Mouse (Mus musculus): ENCODE data around the gene Haus4. TPM values are rescaled to one million over a fixed set of nuclear protein-coding genes. Genes with fewer than 3 reads are reported as not detected.
A peak's percentile ranks its signal among the peaks of the same experiment; 100 is the strongest.

The Haus4 gene
- total RNA-seq (2014; rRNA removed), result 19.1 and 28.9 TPM in 2 replicates
- 21.2 and 23.8 TPM in 2 replicates for polyA plus RNA-seq (2015; fragmentation: Nextera tagmentation; extraction: Ambion mirVana)

DNA sequence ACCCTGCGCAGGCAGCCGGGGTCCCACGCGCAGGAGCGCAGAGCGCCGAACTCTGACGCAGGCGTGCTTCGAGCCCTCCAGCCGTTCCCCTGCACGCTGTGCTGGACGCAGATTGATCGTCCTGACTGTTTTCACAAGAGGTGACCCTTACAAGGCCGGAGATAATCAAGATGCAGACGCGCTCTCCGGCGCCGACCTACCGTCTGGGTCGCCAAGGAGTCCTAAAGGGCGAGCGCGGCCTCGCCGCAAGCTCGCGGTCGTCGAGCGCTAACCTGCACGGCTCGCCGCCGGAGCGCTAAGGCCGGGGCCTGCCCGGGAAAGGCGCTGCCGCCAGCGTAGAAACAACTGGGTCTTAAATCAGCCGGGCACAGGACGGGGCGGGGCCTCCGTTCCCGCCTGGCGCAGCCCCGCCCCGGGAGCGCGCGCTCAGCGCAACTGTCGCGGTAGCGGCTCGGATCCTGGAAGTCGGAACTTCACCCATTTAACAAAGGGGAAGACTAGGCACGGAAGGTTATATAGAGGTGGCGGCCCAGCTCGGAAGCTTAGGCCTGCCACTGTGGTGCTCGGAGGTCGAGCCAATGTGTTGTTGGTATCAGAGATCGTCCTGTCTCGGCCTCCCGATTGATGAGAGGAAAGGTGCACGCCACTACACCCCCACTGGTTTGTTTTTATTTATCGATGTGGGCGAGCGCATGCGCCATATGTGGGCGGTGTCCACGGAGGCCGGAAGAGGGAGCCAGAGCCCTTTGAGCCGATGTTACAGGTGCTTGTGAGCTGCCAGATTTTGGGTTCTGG is at the start of gene Haus4:
Gene Haus4 (minus strand): TSS at position 642 of the 795 bp plus-strand sequence.
- H3K9ac ChIP-seq (replicated peaks; ENCODE audit: low read length), result peak within 1 kb of the TSS; percentile 67
- no peaks in the 10 kb centered on the region for H3K4me1 ChIP-seq (ENCODE audit: insufficient read depth, low read length)
- no peaks in the 10 kb centered on the region for H3K9me3 ChIP-seq (ENCODE audit: low read length)
- no peaks in the 10 kb centered on the region for H3K27me3 ChIP-seq (ENCODE audit: insufficient read depth, low read length)
- TF ChIP-seq CTCF (IDR thresholded peaks at IDR 0.05; ENCODE audit: low read depth), result peak; percentile 79
- H3K4me3 ChIP-seq (ENCODE audit: low read length), result peak within 1 kb of the TSS; percentile 63
- DNase-seq (ENCODE audit: low spot score) (peak; percentile 89), ATAC-seq (peak; percentile 95)
- H3K4me2 ChIP-seq (ENCODE audit: low read depth, low read length), result peak within 1 kb of the TSS; percentile 82
- peaks cover 6% of the 10 kb centered on the region; the same call in 1 of the 2 replicates for H3K36me3 ChIP-seq (ENCODE audit: insufficient read depth, low read length)
- peak within 1 kb of the TSS; percentile 78 for H3K27ac ChIP-seq
- WGBS, result under 1% methylated on average over 76 of the region's 76 CpGs

DNA sequence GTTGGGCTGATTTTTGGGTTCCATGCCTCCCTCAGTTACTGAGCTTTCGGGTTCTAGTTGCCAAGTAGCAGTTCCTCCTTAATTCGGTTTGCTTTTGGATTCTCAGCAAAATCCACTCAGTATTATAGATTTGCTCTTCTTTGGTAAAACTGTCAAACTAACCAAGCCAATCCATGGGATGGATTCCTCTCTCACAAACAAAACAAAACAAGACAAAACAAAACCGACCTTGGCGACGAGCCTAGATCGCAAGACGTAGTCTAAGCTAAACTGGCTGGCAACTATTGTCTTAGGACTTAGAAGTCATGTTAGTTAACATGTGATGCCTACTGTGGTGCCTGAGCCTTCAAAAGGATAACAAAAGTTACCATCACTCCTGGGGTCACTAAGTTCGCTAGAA is 49.3 kb upstream of the Haus4 start:
- TF ChIP-seq CTCF (IDR thresholded peaks at IDR 0.05; ENCODE audit: low read depth), result no peak
- H3K27me3 ChIP-seq (ENCODE audit: insufficient read depth, low read length), result no peaks in the 10 kb centered on the region
- H3K9ac ChIP-seq (replicated peaks; ENCODE audit: low read length), result no peak overlapping the region; the same call in 1 of the 2 replicates
- H3K4me3 ChIP-seq (ENCODE audit: low read length), result peak overlapping the region; percentile 57
- peak overlapping the region; percentile 93 for H3K27ac ChIP-seq
- H3K4me2 ChIP-seq (ENCODE audit: low read depth, low read length), result peak overlapping the region; percentile 53
- 80% methylated on average over 8 of the region's 8 CpGs for WGBS
- no peaks in the 10 kb centered on the region for H3K9me3 ChIP-seq (ENCODE audit: low read length)
- ATAC-seq, result no peak
- H3K4me1 ChIP-seq (ENCODE audit: insufficient read depth, low read length), result no peaks in the 10 kb centered on the region
- no peaks in the 10 kb centered on the region for H3K36me3 ChIP-seq (ENCODE audit: insufficient read depth, low read length)
- DNase-seq (ENCODE audit: low spot score), result no peak

DNA sequence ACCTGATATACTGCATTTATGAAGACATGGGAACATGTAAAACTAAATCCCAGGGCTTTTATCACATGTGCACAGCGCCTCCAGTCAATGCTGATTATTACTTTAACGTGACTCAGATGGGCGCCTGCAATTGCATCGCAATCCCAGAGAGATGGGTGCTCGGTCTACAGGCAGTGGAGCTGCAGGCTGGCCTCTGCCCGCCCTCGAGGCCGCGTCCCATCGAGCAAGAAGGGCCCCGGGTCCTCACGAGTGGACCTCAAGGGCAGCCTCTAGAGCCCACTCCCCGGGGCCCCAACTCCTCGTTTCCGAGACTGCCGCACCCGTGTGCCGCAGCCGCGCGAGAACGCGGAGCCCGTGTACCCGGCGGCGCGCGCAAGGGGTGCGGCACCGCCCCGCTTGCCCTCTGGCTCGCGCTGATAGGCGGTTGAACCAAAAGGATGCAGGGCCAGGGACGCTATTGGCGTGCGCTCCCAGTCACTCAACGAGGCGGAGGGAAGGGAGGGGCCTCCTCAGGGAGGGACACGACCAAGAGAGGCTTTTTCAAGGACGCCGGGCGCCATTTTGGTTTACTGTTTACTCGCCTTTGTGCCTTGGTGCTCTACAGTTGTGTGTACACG is 48.7 kb upstream of the Haus4 start:
- Histone ChIP-seq H3K27ac (peak overlapping the region; percentile 93), H3K9ac (replicated peaks; ENCODE audit: low read length) (peak overlapping the region; percentile 67), H3K4me2 (ENCODE audit: low read depth, low read length) (peak overlapping the region; percentile 53), H3K9me3 (ENCODE audit: low read length) (no peaks in the 10 kb centered on the region), H3K4me3 (ENCODE audit: low read length) (peak overlapping the region; percentile 57), H3K27me3 (ENCODE audit: insufficient read depth, low read length) (no peaks in the 10 kb centered on the region), H3K36me3 (ENCODE audit: insufficient read depth, low read length) (no peaks in the 10 kb centered on the region), H3K4me1 (ENCODE audit: insufficient read depth, low read length) (no peaks in the 10 kb centered on the region)
- ATAC-seq, result peak; percentile 99
- peak; percentile 32; the same call in 1 of the 2 replicates for TF ChIP-seq CTCF (IDR thresholded peaks at IDR 0.05; ENCODE audit: low read depth)
- under 1% methylated on average over 46 of the region's 46 CpGs for WGBS
- peak; percentile 99 for DNase-seq (ENCODE audit: low spot score)

DNA sequence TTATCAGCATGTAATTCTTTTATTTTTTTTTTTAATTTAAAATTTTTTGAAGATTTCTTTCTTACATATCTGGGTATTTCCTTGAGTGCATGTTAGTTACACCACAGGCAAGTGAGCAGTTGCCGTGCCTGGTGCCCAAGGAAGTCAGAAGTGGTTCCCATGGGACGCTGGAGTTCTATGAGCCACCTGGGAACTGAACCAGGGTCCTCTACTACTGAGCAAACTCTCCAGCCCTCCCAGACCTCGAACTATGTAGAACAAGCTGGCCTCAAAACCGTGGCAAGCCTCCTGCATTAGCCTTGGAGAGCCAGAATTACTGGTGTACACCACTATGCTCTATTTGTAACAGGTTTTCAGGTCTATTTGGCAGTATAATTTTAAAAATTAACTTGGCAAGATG is 48.2 kb upstream of the Haus4 start:
- DNase-seq (ENCODE audit: low spot score) (peak; percentile 40), ATAC-seq (peak; percentile 13; the same call in 1 of the 2 replicates)
- TF ChIP-seq CTCF (IDR thresholded peaks at IDR 0.05; ENCODE audit: low read depth), result no peak
- Histone ChIP-seq H3K27ac (peak overlapping the region; percentile 93), H3K4me1 (ENCODE audit: insufficient read depth, low read length) (no peaks in the 10 kb centered on the region), H3K4me3 (ENCODE audit: low read length) (peak overlapping the region; percentile 57), H3K36me3 (ENCODE audit: insufficient read depth, low read length) (no peaks in the 10 kb centered on the region), H3K4me2 (ENCODE audit: low read depth, low read length) (peak overlapping the region; percentile 53), H3K9me3 (ENCODE audit: low read length) (no peaks in the 10 kb centered on the region), H3K27me3 (ENCODE audit: insufficient read depth, low read length) (no peaks in the 10 kb centered on the region), H3K9ac (replicated peaks; ENCODE audit: low read length) (peak overlapping the region; percentile 67)
- 38% methylated on average over 4 of the region's 4 CpGs for WGBS

DNA sequence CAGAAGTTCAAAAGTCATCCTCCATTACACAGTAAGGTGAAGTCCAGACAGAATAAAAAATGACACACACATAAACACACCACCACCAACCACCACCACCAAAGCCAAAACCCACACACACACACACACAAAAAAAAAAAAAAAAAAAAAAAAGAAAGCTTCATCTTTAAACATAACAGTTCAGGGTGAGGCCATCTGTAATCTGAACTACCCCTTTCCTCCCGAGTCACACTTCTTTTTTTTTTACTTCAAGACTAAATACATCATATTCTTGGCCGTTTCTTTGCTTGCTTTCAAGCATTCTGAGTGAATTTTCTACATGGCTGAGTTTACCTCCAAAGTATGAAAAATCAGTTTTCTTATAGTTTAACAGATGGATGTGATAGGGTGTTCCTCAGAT is 47.2 kb upstream of the Haus4 start:
- 83% methylated on average over 2 of the region's 2 CpGs for WGBS
- H3K9ac ChIP-seq (replicated peaks; ENCODE audit: low read length), result no peak overlapping the region
- H3K36me3 ChIP-seq (ENCODE audit: insufficient read depth, low read length), result no peaks in the 10 kb centered on the region
- H3K4me2 ChIP-seq (ENCODE audit: low read depth, low read length), result no peak overlapping the region
- H3K4me1 ChIP-seq (ENCODE audit: insufficient read depth, low read length), result no peaks in the 10 kb centered on the region
- ATAC-seq (no peak), DNase-seq (ENCODE audit: low spot score) (no peak)
- no peak overlapping the region for H3K27ac ChIP-seq
- H3K27me3 ChIP-seq (ENCODE audit: insufficient read depth, low read length), result no peaks in the 10 kb centered on the region
- TF ChIP-seq CTCF (IDR thresholded peaks at IDR 0.05; ENCODE audit: low read depth), result no peak
- H3K9me3 ChIP-seq (ENCODE audit: low read length), result no peaks in the 10 kb centered on the region
- no peak overlapping the region for H3K4me3 ChIP-seq (ENCODE audit: low read length)

DNA sequence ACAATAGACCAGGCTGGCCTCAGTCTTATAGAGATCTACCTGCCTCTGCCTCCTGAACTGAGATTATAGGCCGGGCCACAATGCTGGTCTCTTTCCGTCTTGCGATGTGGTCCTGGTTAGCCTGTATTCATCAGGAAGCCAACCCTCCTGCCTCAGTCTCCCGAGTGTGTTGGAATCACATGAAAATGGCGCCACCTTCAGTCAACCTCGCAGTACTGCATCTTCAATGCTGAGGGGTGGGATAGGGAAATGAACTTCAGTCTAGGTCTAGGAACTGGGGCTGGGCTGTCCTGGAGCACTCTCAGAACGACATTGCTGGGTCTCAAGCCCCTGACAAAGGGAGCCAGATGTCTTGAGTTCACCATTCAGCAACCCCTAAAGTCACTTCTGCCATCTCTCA is 42.7 kb upstream of the Haus4 start:
- DNase-seq (ENCODE audit: low spot score) (no peak), ATAC-seq (no peak)
- H3K36me3 ChIP-seq (ENCODE audit: insufficient read depth, low read length), result no peaks in the 10 kb centered on the region
- H3K4me3 ChIP-seq (ENCODE audit: low read length), result no peak overlapping the region
- no peaks in the 10 kb centered on the region for H3K9me3 ChIP-seq (ENCODE audit: low read length)
- H3K4me2 ChIP-seq (ENCODE audit: low read depth, low read length), result no peak overlapping the region
- peak; percentile 54 for TF ChIP-seq CTCF (IDR thresholded peaks at IDR 0.05; ENCODE audit: low read depth)
- H3K27me3 ChIP-seq (ENCODE audit: insufficient read depth, low read length), result no peaks in the 10 kb centered on the region
- no peaks in the 10 kb centered on the region for H3K4me1 ChIP-seq (ENCODE audit: insufficient read depth, low read length)
- no peak overlapping the region for H3K27ac ChIP-seq
- WGBS, result 85% methylated on average over 7 of the region's 7 CpGs
- H3K9ac ChIP-seq (replicated peaks; ENCODE audit: low read length), result no peak overlapping the region
